Mouse (Mus musculus): Measurements from ENCODE around the gene Rrbp1.

Rrbp1 gene

GRCm38 (mm10) chr2:144011080-144011551, at the start of gene Rrbp1:
Rrbp1 (minus strand) TSS chr2:144011263.
- in situ Hi-C loops (cut with MboI, MseI): loop anchor here (5.0 kb wide), 2 partner anchors 196 to 516 kb away; partner anchors contain the start of genes Dzank1 (in 1 of the 2) and Polr3f (in 1 of the 2)

DNA sequence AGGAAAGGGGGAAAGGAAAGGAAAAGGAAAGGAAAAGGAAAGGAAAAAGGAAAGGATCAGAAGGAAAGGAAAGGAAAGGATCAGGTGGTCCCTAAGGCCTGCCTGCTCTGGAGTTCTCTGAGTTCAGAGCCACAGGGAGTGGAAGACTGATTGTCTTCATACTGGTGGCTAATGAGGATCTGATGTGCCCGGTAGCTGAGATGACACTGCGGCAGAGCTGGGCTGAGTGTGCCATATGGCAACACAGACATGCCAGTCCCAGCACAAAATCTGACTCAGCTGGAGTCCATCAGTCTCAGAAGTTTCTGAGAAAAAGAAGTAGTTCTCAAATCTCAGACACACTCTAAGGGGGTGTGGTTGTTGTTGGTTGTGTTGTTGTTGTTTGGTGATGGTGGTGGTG, 46.7 kb upstream of the Rrbp1 start:
- in situ Hi-C loops (cut with MboI, MseI): no loop called here

DNA sequence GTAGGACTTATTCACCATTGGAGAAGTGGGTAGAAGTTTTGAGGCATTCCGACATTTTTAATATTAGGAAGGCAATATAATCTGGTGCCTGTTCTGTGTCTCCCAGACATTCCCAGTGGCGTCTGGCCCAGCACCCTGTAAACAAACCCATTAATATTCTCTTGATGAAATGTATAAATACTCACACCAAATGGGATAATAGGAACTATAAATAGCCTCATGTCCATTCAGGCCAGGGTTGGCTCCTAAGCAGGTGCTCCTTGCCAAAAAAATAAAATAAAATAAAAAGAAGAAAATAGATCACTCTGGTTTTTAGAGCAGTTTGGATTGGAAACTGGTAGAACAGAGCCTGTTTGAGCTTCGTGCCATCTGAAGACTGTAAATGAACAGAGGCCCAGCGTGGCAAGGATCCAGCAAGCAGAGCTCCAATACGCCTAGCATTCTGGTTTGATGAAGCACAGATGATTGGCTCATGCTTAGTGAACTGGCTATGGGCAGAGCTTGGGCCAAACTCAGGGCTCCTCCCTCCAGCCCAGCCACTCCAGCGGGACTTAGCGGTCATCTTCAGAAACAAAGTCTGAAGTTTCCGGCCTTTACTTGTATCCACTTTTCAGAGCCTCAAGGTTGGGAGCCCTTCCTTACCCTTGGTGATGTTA, 41.5 kb upstream of the Rrbp1 start:
- in situ Hi-C loops (cut with MboI, MseI): no loop called here

- in situ Hi-C loops (cut with MboI, MseI): no loop called here
Observed at GRCm38 (mm10) chr2:144050861-144051260, 39.8 kb upstream of the Rrbp1 start.

GRCm38 (mm10) chr2:144050146-144050680, 39.1 kb upstream of the Rrbp1 start:
- in situ Hi-C loops (cut with MboI, MseI): no loop called here

- in situ Hi-C loops (cut with MboI, MseI): no loop called here
Observed at GRCm38 (mm10) chr2:144046916-144047315, 35.9 kb upstream of the Rrbp1 start.

GRCm38 (mm10) chr2:144045756-144046560, 34.9 kb upstream of the Rrbp1 start:
- in situ Hi-C loops (cut with MboI, MseI): no loop called here

DNA sequence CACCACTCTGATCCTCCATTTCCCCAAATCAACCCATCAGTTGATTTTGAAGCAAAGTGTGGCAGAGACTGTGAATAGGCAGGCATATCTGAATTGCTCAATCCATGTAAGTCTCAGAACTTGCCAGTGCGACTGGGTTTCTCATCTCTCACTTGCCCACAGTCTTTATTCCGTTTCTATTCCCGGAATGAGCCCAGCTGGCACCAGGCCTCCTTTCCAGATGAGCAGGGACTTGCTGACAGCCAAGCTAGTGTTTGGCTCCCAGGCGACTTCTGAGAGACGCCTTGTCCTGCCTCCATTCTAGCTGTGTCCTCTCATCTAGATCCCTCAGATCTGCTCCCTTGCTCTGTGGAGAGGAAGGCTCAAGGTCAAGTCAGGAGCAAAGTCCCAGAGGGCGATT, 33.7 kb upstream of the Rrbp1 start:
- in situ Hi-C loops (cut with MboI, MseI): no loop called here

DNA sequence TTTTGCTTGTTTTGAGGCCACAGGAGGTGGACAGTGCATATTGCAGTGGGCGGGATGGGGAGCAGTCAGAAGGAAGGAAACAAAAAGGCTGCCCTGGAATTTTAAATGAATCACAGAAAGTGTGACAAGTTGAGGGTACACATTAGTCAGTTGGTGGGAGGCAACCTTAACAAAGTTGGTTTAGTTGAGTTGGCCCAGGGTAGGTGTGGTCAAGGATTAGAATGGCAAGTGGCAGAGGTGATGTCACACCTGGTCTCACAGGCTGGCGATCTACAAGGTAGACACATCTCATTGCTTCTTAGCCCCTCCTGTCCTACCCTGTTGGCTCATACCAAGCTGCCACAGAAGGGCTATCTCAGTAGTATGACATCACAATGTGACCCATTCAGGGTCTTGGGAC, 21.6 kb upstream of the Rrbp1 start, which contains the start of gene Banf2:
Gene Banf2, plus strand, starts transcription at position 396 of the 400 bp plus-strand sequence.
- in situ Hi-C loops (cut with MboI, MseI): no loop called here

GRCm38 (mm10) chr2:144030791-144031190, 19.7 kb upstream of the Rrbp1 start:
- in situ Hi-C loops (cut with MboI, MseI): no loop called here

DNA sequence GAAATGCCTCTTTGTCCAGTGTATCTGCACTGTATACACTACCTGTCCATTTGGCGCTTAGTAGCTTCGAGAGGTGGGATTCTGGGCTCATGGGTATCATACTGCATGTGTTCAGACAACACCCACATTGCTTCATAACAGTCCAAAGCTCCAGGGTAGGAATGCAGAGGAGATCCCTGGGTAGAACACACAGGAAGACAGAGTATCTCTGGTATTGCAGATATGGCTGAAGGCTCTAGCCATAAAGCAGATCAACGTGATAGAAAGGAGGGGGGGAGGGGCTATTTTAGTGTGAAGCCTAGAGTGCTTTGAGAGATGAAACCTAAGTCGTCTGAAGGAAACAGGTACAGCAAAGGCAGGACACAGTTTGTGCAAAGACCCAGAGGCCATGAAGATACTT, 15.4 kb upstream of the Rrbp1 start:
- in situ Hi-C loops (cut with MboI, MseI): no loop called here

DNA sequence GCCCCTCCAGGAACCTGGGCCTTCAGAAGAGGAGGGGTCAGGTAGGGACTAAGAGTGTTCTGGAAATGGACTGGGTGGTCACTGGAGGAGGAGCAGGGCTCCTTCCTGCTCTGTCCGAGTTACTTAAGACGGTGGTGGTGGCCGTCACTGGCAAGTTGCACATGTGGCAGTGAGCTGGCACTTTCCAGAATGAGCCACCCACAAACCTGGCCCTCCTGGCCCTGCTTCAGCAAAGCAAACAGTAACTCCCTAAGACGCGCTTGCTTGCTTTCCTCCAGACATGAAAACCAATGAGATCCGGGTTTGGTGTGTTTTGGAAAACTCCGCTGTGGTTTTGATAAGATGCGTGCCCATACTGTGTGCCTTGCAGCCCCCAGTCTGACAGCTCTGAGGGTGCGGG, 14.3 kb upstream of the Rrbp1 start:
- in situ Hi-C loops (cut with MboI, MseI): no loop called here

- in situ Hi-C loops (cut with MboI, MseI): no loop called here
Observed at GRCm38 (mm10) chr2:144022441-144022840, 11.4 kb upstream of the Rrbp1 start.

- in situ Hi-C loops (cut with MboI, MseI): no loop called here
Observed at GRCm38 (mm10) chr2:144019971-144020370, 8.9 kb upstream of the Rrbp1 start.

- in situ Hi-C loops (cut with MboI, MseI): no loop called here
Observed at GRCm38 (mm10) chr2:144015861-144016260, 4.8 kb upstream of the Rrbp1 start.

DNA sequence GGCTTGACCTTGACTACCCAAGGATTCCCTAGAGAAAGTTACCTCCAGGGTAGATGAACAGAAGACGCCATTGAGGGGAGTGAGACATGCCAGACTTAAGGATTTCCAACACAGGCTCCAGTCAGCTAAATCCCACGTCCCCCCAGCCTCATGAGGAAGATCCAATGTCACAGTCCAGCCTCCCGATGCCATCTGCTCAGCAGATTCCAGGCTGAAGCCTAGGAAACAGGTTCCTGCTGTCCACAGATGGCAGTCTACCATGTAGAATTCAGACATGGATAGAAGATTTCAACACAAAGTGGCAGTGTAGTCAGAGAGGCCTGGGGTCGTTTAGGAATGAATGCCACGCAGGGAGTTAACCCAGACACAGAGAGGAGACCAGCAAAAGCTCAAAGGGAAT, 3.4 kb upstream of the Rrbp1 start:
- in situ Hi-C loops (cut with MboI, MseI): loop anchor here (5.0 kb wide), 2 partner anchors 193 to 513 kb away; partner anchors contain the start of genes Dzank1 (in 1 of the 2) and Polr3f (in 1 of the 2)

GRCm38 (mm10) chr2:144014051-144014450, 3.0 kb upstream of the Rrbp1 start:
- in situ Hi-C loops (cut with MboI, MseI): loop anchor here (5.0 kb wide), 2 partner anchors 193 to 513 kb away; partner anchors contain the start of genes Dzank1 (in 1 of the 2) and Polr3f (in 1 of the 2)

- in situ Hi-C loops (cut with MboI, MseI): loop anchor here (5.0 kb wide), 2 partner anchors 197 to 517 kb away; partner anchors contain the start of genes Dzank1 (in 1 of the 2) and Polr3f (in 1 of the 2)
Observed at GRCm38 (mm10) chr2:144010282-144011044, 600 bp downstream of the Rrbp1 start.

DNA sequence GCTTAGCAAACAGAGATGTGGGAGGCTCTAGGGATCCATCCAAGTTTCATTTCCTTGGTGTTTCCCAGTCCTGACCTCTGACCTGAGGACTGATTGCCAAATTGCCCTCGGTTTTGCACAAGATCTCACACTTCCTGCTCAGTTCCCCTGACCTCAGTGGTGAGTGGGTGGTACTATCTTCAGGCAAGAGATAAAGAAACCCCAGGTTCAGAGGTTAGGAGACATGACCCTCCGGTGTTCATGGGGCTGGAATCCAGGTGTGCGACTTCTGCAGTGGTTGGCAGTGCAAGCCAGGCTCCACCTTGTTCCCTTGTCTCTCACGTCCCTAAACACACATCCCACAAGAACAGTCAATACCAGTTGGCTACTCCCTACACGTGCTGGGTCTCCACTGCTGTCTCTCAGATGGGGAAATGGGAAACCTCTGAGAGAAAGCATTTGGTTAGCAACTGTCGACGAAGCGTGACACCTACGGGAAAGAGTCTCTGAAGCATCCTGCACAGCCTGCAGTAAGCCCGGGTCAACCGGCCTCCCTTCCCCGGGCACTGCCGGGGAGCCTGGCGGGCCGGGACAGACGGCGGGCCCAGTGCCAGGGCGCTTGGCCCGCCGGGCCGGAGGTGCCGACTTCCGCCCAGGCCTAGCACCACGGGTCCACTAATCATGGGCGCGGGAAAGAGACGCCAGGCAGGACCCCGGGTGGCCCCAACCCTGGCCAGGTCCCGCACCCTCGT, 1.3 kb downstream of the Rrbp1 start:
- in situ Hi-C loops (cut with MboI, MseI): loop anchor here (5.0 kb wide), 2 partner anchors 198 to 518 kb away; partner anchors contain the start of genes Dzank1 (in 1 of the 2) and Polr3f (in 1 of the 2)

DNA sequence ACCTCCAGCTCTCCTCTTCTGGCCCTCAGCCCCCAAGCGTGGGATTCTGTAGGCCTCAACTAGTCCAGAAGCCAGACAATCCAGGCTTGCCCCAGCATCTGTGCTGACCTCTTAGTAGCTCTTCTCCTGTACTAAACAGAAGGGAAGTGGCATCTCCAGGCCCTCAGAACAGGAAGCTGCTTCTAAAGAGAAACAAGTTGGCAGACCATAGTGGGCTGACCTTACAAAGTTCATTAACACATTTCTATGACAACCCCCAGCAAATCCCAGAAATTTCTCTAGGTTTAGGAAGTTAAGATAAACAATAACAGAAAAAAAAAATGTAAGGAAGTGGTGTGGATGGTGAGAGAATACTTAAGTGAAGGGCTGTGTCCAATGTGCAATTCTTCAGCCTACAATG, 2.0 kb downstream of the Rrbp1 start:
- in situ Hi-C loops (cut with MboI, MseI): no loop called here
